Mouse (Mus musculus): ENCODE data around the gene Rab14.

DNA sequence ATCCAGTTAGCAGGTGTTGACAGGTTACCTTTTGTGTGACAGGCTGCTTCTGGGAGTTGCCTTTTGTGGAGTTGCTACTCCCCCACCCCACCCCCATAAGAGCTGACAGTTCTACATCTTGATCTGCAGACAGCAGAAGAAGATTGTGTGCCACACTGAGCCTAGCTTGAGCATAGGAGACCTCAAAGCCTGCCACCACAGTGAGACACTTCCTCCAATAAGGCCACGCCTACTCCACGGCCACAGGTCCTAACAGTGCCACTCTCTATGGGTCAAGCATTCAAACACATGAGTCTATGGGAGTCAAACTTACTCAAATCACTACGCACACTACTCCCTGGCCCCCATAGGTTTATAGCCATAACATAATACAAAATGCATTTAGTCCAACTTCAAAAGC, 17.8 kb upstream of the Rab14 start:
- TF ChIP-seq CTCF (IDR thresholded peaks at IDR 0.05) (no peak), EP300 (IDR thresholded peaks at IDR 0.05) (no peak)

Measured in lung, postnatal 0 days (tissue).